Mouse (Mus musculus): Measurements from ENCODE around the gene Klhl5.
"Not testable (repeated sequence)": the region's sequence is repeated elsewhere in the genome, so short reads cannot be mapped to it uniquely, and the experiment has no call there.

Klhl5 gene

DNA sequence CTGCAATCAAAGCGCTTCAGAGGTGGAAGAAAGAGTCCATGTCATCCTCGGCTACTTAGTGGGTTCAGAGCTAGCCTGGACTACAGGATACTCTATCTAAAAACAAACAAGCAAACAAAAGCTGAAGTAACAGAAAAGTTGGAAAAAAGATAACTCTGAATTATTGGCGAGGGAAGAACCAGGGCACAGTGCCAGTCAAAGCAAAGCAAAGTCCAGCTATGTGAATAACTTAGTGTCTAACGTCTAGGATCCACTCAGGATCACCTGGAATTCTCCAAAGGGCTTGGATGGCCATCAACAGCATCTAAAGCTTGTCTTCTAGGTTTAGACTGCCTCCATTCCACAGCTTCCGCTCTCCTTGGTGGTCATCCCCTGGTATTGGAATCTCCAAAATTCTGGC, 9.9 kb upstream of the Klhl5 start:
- no peak for DNase-seq (ENCODE audit: low read depth)

DNA sequence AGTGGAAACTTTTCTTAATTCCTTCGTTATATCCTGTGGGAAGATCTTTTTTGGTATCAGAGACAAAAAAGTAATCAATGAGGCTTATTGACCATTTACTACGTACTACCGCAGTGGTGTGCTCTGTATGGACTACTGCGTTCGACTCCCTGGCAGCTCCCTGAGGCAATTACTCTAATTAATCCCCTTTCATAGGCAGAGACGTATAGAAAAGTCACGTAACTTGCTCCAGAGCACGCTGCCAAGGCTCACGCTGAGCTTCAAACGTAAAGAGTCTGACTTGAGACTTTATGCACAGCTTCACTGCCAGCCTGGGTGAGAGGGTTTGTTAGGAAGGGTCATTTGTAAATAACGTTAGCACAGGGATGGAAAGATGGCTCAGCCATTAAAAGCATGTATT, 7.3 kb upstream of the Klhl5 start:
- DNase-seq (ENCODE audit: low read depth), result no peak

DNA sequence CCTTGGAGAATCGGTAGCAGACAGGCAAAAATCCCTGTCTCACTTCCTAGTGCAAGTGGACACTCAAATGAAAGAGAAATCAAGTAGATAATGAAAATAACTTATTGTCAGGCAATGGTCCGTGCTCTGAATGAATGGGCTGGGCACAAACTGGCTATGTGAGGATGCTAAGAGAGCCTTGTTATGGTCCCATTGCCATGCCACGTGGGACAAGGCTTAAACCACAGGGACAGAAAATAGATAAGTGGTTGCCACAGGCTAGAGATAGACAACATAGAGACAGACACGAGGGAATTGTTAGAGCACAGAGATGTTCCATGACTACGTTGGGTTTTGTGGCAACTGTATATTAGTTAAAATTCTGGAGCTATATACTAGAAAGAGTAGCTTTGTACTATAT, 6.1 kb upstream of the Klhl5 start:
- no peak for DNase-seq (ENCODE audit: low read depth)

DNA sequence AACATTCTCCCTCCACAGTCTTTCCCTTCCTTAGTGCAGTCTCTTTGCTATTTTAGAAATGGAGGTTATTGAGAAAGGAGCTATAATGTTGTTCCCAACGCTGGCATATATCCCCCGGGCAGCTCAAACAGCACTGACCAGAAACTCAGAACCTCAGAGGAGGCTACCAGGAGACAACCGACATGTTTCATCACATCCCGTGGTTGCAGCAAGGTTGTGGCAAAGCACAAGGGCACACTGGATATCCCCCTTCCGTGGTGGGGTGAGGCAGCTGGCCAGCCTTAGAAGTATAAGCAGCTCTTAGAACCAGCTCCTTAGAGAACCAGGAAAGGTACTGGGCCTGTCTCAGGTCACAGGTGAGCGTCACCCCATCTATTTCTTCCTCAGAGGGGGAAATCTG, 5.7 kb upstream of the Klhl5 start:
- DNase-seq (ENCODE audit: low read depth), result peak; percentile 89

DNA sequence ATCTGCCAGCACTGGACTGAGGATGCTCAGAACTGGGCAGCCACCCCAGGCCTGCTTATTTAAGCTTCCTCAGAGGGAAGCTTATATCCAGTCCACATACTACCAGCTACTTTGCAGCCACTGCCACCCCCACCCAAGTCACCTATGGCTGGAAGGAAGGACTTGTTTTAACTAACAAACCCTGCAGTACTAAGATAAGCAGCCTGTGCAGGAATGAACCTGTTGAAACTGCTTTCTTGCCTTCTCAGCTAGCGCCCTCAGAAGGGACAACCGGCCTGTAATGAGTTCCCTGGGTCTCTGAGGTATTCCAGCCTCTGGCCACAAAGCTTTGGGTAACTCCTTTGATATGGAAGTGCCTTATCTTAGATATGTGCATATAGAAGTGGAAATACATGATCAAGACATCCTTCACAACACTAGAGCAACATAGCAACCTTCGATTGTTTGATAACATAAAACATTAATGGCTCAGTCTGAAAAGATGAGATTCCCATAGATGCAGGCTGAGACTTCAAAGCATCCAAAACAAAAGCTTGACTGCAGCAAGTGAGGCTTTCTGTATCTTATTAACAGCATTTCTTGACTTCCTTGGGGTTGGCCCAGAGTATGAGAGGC, 5.2 kb upstream of the Klhl5 start:
- DNase-seq (ENCODE audit: low read depth), result peak; percentile 87

DNA sequence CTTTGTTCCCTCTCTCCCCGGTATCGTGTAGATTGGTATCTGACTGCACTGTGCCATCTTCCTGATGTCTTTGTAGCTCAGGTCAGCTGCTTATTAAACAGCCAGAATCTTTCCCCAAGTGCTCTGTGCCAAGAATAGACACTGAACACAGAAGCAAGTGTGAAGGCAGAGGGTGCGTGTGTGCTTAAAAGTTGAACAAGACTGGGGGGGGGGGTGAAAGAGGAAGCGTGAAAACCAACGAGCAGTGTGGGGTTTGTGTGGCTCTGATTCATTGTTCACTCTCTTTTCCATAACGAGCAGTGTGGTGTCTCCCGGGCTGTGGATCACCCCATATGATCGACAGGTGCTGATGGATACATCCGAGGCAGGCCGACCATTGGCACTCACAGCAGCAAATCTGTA, 4.7 kb upstream of the Klhl5 start:
- DNase-seq (ENCODE audit: low read depth), result peak; percentile 88

DNA sequence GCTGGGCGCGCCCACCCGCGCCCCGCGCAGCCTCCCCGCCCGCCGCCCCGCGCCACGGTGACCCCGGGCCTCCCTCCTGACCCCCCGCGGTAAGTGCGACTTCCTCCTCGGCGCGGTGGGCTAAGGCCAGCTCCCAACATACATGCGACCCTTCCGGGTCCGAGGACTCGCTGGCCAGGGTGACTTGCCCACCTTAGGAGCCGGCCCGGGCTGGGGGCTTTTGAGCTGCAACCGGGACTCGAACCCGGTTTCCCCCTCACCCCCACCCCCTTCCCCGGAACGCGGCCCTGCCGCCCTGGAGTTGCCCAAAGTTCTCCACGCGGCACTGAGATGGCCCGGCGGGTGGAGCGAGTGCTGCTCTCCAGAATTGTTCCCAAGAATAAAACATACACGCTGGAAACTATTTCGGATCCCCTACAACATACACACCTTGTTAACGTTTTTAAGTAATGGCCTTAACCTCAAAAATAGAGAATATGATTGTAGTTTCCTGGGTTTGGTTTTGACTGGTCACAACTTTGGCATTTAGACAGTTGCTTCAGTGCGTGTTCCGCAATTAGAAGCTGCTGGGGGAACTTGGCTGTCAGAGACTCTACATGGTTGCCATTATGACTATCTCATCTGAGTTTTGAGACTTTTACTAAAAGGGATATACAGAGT, 564 bp downstream of the Klhl5 start:
- peak; percentile 72 for DNase-seq (ENCODE audit: low read depth)

DNA sequence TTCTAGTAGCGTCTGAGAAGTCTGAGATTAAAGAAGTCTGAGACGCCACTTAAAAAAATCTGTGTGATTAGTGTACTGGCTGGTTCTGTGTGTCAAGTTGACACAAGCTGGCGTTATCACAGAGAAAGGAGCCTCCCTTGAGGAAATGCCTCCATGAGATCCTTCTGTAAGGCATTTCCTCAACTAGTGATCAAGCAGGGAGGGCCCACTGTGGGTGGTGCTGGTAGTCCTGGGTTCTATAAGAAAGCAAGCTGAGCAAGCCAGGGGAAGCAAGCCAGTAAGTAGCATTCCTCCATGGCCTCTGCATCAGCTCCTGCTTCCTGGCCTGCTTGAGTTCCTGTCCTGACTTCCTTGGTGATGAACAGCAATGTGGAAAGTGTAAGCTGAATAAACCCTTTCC, 4.9 kb downstream of the Klhl5 start:
- not testable (repeated sequence) for DNase-seq (ENCODE audit: low read depth)

DNA sequence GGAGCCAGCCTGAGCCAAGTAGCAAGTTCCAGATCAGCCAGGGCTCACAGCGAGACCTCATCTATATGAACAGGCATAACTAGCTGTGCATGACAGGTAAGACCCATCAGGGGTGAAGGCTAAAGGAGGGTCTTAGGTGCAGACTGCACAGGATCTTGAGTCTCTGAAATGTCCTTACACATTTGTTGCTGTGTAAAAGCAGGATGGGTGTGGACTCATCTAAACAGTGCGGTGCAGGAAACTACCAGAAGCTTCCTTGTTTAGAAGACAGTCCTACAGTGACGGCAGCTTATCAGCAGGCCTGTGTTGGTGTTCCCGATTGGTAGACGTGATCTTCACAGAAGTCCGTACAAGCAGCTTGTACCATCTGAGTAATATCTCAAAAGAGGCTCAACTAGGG, 6.0 kb downstream of the Klhl5 start:
- no peak for DNase-seq (ENCODE audit: low read depth)

DNA sequence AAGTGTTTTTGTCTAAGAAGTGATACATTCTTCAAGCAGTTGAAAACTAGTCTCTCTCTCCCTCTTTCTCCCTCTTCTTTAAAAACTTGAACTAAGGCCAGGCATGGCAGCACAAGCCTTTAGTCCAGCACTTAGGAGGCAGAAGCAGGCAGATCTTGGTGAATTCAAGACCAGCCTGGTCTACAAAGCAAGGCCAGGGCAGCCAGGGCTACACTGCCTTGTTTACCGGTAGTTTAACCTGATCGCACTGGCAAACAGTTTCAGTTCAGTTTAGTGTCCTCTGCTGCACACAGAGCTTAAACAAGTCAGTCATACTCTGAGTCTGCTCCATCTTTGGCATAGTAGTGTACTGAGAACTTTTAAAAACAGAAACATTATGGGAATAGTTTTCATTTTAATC, 9.4 kb downstream of the Klhl5 start:
- no peak for DNase-seq (ENCODE audit: low read depth)

DNA sequence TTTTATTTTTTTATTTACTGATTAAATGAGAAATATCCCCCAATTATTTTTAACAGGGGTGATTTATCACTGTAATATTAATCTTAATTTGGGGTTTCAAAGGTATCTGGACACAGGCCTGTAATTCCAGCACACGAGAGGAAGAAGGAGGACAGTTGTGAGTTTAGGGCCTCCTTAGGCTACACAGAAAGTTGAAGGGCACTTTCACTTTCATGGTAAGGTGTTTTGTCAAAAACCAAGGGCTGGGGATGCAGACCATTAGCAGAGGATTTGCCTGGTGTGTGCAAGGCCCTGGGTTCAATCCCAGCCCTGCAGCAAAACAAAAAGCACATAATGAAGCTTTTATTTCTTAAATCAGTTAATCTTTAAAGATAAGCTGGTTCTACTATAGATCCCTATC, 12.2 kb downstream of the Klhl5 start:
- DNase-seq (ENCODE audit: low read depth), result no peak

DNA sequence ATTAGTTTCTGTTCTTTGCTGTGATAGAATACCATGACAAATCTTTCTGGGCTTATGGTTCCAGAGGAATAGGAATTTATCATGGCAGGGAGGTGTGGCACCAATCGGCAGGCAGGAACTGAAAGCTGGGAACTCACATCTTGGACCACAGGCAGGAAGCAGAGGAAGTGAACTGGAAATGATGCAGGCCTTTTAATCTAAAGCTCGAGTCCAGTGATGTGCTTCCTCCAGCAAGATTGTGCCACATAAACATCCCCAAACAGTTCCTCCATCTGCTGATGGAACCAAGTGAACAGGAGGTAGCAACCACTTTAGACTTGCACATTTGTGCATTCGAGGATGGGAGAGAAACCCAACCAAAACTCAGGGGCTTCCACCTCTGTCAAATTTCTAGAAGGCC, 12.6 kb downstream of the Klhl5 start:
- DNase-seq (ENCODE audit: low read depth), result peak; percentile 88

DNA sequence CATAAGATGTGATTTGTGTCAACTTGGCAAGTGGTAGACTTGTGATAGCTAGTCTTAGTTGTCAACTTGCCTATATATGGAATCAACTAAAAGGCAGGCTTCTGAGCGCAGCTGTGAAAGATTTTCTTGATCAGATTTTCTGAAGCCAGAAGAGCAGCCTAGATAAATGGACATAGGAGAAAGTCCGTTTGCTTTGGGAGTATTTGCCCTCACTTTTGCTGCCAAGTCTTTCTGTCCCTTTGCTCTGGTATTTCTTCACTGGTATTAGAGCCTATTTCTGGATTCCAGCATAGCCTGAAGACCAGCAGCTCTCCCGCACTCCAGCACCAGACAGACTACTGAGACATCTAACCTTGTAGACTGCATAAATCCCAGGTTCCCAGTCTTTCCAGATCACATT, 15.3 kb downstream of the Klhl5 start:
- no peak for DNase-seq (ENCODE audit: low read depth)

DNA sequence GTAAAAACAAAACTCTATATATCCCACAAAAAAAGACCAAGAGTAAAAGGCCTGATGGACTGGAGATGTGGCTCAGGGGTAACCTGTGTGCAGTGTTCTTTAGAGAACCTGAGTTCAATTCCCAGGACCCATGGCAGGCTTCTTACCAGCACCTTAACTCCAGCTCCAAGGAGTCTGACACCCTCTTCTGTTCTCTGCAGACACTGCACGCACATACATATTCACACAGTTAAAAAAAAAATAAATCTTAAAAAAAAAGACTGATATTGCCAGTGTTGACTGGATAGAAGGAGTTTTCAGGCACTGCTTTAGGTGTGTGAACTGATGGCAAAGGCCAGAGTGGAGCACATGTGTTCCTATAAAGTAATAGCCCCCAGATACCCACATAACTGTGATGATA, 18.8 kb downstream of the Klhl5 start:
- DNase-seq (ENCODE audit: low read depth), result peak; percentile 46

DNA sequence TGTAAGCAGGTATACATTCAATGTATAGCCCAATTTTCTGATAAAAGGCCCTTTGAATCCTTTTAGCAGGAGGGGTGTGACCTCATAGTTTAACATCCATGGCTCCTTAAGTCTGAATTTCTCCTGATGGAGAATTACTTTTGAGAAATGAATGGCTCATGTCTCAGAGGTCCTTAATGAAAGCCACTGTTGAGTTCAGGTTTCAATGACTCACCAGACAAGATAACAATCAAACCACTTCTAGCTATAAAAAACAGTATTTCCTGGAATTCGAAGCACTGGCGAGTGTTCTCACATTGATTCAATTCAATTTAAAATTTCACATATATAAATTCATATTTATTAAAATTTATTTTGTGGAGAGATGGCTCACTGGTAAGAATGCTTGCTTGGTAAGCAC, 21.1 kb downstream of the Klhl5 start:
- peak; percentile 87 for DNase-seq (ENCODE audit: low read depth)

DNA sequence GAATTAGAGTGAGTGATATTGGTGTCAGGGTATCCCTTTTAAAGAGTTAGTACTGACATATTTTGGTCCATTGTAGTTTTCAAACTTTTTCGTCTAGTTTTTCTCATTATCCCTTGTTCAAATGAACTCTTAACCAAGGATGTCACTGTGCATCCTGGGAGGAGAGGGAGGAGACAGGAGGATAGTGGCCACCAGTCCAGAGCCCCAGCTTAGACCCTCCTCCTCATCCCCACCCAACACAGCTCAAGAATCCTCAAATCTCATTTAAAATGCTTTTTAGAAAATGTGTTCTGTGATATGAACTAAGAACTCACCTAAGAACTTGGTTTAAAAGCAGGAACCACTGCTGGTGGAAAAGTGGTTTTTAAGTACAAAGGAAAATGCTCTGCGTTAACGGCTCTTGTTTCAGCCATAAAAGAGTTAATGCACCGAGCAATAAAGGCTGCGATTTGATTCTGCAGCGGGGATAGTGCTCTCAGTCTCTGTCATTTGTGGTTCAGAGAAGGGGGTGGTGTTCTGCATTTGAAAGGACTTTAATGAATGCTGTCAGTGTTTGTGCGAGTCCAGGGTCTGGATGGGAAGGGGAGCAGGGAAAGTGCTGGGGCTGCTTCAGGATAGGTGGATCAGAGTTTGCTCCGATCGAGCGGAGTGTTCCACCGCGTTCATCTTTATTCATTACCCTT, 23.3 kb downstream of the Klhl5 start:
- DNase-seq (ENCODE audit: low read depth), result no peak

DNA sequence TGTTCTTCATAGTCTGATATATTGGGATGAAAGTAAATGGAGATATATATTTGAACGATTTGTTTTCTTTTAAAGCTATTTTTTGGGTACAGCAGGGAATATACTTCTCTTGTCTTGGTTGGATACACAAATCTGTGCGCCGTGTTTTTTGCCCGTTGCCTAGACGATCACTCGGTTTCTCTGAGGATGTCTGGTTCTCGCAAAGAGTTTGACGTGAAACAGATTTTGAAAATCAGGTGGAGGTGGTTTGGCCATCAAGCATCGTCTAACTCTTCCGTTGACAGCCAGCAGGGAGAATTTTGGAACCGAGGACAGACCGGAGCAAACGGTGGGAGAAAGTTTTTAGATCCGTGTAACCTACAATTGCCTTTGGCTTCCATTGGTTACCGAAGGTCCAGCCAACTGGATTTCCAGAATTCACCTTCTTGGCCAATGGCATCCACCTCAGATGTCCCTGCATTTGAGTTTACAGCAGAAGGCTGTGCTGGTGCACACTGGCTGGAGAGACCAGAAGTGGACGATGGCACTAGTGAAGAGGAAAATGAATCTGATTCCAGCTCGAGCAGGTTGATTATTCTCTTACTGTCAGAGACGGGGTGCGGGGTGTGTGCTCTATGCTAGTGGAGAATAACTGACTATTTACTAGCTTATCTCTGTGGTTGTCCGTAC, 24.0 kb downstream of the Klhl5 start:
- DNase-seq (ENCODE audit: low read depth), result no peak

DNA sequence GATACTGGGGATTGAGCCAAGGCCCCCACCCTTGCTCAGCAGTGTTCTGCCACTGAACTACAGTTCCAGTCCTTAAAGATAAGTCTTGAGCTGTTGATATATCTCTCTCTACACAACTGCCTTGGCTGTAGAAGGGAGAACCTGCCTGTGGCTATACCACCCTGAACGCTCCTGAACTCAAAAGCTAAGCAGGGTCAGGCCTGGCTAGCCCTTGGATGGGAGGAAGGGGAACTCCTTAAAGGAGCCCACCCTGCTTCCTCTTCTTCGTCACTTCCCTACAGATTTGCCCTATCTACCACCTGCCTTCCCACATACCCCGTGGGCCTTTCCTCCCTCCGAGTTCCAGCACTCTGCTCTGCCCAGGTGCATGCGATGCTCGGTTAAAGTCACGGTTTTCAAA, 28.8 kb downstream of the Klhl5 start:
- DNase-seq (ENCODE audit: low read depth), result no peak

DNA sequence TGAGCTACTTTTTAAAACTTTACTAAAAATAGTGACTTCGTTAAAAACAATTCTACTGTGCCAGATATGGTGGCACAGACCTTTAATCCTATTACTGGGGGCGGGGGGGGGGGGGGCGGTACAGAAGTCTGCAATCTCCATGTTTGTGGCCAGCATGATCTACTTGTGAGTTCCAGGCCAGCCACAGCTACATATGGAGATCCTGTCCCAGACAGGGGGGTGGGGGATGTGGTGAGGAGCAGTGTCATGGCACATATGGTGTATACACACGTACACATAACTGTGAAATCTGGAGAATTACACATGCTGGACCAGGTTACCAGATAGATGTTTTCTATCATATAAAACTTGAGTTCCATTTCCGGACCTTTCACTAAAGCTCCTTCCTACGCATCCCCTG, 29.7 kb downstream of the Klhl5 start:
- DNase-seq (ENCODE audit: low read depth), result no peak

DNA sequence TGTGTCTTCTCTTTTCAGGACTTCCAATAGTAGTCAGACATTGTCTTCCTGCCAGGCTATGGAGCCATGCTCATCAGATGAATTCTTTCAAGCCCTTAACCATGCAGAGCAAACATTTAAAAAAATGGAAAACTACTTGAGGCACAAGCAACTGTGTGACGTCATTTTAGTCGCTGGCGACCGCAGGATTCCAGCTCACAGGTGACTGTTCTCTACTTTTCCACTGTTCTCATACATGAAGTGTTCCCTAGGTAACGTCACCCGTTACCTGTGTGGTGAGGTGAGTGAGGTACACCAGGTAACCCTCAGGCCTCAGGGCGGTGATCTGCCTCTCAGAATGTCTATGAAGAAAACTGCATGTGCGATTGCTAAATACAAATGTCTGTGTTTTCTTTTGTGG, 33.9 kb downstream of the Klhl5 start:
- no peak for DNase-seq (ENCODE audit: low read depth)

DNA sequence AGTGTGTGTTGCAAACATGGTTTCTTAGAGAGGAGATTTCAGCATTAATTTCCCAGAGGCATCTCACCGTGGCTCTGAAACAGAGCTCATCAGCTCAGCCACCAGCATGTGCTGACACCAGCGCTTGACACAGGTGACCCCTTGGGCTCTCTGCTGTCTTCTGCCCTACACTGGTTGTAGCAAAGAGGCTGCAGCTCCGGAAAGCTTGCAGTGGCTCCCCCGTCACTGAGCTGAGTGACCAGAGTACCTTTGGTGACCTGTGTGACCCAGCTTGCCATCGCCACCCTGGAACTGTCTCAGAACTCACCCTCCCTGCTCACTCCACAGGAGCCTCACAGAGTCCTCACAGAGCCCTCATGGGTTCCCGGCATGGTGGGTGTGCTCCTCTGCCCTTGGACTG, 34.9 kb downstream of the Klhl5 start:
- no peak for DNase-seq (ENCODE audit: low read depth)

DNA sequence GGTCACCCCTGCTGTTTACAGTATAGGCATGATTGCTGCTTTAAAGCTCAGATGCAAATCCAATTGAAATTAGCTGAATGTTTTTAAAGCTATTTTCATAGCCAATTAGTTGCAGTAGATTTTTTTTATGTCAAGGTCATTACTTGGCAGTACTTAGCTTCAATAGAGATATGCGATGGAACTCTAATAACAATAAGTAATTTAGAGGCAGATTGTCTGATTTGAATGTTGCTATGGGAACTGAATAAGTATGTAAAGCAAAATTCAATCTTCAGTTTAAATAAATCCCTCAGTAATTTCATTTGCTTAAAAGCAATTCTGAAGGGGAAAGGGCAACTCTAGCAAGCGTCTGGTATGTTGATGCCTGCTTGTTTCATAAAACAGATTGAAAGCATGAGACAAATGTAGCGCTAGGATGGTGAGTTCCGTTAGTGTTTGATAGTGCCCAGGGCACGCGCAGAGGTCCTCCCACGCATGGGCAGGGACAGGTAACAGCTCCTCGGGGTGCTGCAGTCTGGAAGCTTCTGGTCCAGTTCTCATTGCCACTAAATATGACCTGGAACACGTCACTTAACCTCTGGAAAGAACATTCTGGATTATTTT, 38.3 kb downstream of the Klhl5 start:
- no peak for DNase-seq (ENCODE audit: low read depth)

DNA sequence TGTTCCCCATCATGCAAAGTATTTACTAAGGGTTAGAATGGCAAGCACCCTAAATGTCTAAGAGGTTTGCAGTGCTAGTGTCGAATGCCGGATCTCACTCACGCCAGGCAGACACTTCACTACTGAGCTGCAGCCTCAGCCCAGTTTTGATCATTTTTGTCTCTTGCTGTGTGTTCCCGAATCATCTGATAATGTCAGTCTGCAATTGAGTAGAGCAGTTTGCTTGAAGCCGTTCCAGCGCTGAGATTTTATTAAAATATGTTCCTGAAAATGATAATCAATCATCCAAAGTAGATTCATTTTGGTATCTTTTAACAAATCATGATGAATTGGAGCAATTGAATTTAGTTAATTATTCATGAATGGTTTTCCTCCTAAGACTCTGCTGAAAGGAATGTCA, 39.4 kb downstream of the Klhl5 start:
- DNase-seq (ENCODE audit: low read depth), result no peak

Measured in 416B (cell line).